Mouse (Mus musculus) embryo, embryonic 9.5 days (tissue): ENCODE measurements around the gene Hmga1.
A peak's percentile ranks its signal among the peaks of the same experiment; 100 is the strongest.

Experiments
- DNase-seq: peaks from one replicate; pipeline ENCODE4 v3.0.0-alpha.2; 2017; ENCODE audit errors: extremely low spot score

The Hmga1 gene

DNA sequence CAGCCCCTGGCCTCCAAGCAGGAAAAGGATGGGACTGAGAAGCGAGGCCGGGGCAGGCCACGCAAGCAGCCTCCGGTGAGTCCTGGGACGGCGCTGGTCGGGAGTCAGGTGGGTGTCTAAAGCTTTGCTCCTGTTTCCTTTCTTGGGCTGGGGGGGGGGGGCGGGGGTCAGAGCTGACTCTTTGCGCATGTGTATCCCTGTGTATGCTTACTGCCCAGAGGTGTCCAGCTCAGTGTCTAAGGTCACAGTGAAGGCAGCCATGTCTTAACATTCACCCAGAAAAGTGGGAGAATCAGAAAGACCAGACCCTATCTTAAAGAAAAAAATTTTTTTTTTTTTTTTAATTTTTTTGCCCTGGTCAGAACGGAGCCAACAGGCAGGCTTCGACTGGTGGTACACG lies 3.3 kb downstream of the Hmga1 start:
- no peak for DNase-seq

DNA sequence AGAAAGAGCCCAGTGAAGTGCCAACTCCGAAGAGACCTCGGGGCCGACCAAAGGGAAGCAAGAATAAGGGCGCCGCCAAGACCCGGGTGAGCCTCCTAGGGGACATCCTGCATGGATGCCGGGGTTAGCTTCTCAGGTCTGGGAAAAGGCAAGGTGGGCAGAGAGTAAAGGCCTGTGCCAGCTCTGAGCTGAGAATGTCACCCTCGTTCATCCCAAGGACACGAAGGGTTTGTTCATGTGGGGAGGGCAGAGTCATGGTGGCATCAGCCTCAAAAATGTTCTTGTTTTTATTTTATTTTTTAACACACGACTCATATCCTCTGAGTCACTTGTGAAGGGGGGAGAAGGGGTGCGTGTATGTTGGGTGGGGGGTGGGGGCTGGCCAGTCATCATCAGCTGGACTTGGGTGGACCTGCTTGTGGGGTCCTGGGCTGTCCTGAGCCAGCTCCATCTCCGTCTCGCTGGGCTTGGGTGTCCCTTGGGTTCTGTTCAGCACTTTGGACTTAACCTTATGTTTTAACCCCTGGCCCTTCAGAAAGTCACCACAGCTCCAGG lies 4.7 kb downstream of the Hmga1 start:
- DNase-seq = no peak

DNA sequence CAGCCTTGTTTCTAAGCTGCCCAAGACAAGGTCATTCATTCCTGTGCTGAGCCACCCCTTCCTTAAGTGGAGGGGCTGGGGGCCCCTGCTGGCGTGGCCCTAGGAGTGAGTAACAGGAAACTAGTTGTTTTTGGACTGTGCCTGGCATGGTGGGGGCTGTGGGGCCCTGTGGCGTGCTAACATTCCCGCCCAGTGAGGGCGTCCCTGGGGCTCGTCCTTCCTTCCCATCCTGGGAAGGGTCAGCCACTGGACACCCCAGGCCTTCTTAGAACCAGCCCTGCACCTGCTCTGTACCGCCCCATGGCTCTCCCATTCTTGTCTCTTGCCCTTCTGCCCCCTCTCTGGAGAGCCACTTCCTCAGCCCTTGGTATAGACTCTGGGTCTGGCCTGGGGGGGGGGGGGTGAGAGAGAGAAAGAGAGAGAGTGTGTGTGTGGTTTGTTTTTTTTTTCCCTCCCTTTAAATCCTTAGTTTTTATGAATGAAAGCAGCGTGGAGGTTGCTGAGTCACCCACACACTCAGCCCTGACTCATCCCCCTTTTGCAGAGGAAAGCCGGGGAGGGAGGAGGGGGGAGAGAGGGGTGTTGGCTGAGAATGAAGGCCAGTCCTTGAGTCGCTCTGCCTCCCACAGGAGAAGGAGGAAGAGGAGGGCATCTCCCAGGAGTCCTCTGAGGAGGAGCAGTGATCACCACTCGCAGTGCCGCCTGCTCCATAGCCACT lies 5.7 kb downstream of the Hmga1 start:
- no peak for DNase-seq

DNA sequence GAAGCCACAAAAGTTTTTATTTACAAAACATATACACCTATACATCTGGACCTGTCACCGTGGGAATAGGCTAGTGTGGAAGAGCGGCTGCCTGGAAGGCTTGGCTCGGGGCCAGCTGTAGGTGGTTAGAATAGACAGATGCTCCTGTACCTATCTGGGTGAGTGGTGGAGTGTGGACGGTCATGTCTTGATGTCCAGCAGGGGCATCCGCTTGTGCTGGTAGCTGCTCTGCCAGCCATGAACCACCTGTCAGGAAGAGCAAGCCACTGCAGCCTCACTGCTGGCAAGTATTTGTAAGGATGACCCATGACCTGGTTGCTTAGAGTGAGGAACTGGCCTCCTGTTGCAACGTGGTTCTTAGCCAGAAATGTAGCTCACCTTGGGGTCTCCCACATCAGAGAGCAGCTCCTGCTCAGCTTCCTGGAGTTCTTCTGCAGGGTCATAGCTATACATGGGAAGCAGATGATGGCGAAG lies 7.5 kb downstream of the Hmga1 start:
- peak; percentile 24 for DNase-seq

DNA sequence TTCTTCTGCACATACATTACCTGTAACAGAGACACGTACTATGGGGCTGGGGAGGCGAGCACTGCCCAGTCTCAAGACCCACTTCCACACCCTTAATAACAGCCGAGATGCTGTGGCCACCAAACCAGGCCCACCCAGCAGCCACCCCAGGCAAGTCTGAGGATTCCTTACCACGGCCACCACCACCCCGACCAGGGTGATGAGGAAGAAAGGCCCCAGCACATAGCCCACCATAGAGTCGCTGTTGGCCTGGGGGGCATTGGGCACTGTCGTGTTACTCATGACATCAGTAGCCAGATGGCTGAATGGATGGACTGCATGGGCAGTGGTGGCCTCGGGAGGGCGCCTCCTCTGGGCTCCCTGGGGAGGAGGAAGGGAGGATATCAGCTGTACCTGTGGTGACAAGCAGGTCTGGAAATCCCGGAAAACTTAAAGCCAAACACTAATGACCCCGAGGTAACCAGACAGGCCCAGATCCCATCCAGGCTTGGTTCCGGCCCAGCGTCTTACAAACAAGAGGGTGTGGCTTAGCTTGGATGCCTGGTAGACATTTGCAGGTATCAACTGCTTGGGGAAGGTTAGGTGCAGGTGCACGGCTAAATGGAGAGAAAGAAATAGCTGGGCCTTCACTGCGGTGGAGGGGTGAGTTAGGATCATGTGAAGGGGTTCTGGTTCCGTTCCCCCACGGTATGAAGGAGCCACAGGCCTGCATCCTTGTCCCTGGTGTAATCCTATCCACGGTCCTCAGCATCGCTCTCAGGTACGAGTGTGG lies 8.3 kb downstream of the Hmga1 start:
- DNase-seq = peak; percentile 68

DNA sequence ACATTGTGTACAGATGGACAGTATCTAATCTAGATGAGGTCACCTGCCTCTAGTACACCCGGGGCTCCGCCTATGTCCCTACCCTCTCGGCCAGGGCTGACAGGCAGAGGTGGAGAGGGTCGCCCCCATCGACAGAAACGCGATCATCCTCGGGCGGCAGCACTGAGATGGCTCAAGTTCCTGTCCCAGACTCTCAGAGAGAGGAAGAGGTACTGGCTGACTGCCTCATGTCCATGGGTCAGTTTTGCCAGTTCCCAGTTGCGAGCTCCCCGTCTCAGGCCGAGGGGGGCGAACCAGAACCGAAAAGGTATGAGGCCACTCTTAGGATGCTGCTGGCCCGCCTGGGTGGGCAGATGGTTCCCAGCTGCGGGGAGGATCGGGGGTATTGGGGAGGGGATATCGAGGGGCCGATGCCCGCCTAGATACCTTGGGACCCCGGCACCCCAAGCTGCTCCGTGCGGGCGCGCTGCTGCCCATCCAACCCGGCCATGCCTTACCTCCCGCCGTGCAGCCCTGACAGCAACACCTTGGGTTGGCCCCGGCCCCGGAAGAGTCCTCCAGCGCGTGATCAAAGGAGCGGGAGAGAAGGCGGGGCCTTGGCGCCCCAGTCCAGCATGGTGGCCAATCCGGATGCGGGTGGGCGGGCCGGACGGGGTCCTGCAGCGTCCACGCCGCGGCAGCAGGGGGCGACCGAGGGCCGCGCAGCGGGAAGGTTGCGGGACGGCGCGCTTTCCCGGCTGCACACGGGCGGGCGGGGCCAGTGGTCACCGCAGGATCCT lies 9.1 kb downstream of the Hmga1 start, which contains the start of gene AI413582:
Gene AI413582, minus strand, starts transcription at position 594 of the 779 bp plus-strand sequence.
- DNase-seq = peak; percentile 99

DNA sequence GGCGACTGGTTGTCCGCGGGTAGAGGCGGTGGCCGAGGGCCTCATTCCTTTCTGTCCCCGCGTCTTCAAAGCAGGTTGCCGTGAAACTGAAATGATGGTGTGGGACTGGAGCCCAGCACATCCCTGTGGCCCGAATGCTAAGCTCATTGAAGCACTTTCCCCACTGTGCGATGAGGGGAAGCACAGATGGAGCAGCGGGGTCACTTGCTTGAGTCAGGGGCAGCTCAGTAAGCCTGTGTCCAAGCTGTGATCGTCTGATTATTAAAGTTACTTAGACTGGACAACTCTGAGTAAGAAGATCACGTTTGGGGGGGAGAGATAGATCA lies 9.6 kb downstream of the Hmga1 start:
- DNase-seq = no peak

DNA sequence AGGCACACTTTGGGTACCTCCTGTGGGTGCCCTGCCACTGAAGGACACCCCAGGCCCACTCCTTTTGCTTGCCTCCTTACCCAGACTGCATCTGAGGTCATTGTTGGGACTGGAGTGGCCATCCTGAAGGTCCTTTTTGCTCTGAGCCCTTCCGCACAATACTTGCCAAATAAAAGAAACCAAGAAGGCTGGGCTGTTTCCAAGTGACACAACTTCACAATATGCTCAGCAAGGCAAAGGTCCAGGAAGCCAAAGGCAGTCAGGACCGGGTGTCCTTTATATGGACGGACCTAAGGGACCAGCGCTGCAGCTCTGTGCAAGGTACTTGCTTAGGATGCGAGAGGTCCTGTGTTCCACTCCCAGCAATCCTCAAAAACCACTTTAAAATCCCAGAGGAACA lies 11.9 kb downstream of the Hmga1 start:
- no peak for DNase-seq

DNA sequence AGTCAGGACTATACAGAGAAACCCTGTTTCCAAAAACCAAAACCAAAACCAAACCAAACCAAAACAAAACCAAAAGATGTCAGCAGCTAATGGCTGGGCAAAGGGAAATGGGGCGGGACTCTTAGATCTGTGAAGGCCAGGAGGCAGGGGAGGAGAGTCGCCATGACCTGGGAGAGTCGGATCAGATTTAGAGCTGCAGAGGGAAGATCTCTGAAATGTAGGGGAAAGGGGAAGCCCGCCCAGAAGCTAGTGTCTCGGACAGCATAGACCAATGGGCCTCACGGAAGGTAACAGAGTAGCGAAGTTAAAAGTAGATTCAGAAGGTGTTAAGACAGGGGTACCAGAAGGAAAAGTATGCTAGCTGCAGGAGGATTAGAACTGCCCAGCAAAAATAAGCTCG lies 15.0 kb downstream of the Hmga1 start:
- DNase-seq = no peak

DNA sequence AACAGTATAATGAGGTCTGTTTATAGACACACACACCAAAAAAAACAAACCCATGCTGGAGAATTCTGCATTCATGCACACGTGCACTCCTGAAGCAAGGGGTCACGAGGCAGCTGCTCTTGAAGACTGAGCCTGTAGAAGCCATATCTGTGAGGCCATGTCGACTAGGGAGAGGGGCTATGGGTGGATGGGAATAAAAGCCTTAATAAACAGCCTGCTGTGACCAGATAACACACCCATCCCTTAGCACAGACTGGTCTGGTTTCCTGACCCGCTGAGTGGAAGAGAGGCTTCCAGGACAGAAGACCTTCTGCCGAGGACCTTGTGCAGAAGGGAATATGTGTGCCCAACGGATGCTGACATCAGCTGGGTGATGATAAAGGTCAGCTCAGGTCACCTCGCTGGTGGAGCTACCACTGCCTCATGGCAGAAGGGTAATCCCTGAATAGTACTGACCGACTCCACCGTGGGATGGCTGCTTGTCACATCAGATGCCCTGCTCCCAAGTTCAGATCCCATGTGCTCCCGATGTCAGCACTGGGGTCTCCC lies 17.5 kb downstream of the Hmga1 start:
- no peak for DNase-seq

DNA sequence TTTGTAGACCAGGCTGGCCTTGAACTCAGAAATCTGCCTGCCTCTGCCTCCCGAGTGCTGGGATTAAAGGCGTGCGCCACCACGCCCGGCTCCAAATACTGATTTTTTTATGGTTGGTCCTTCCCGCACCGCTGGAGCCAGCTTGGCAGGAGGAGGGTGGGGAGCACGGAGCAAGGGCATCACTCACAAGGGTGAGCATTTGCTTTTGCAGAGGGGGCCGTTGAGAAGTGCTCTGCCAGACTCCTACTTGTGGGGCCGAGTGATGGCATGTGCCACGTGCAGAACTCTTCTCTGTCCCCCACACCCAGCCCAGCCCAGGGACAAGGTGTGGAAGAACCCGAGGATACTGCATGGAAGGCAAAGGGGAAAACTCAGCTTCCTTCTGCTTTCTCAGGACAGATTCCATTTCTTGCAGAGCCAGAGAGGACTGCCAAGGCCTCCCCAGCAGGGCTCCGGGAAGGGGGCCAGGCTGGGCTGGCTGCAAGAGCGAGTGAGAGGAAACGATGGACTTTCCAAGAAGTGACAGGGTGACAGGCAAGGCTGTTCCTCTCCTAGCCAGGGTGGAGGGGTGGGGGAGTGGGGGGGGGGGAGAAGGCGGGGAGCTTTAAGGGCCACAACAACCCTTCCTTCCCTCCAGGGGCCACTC lies 18.3 kb downstream of the Hmga1 start:
- no peak for DNase-seq

DNA sequence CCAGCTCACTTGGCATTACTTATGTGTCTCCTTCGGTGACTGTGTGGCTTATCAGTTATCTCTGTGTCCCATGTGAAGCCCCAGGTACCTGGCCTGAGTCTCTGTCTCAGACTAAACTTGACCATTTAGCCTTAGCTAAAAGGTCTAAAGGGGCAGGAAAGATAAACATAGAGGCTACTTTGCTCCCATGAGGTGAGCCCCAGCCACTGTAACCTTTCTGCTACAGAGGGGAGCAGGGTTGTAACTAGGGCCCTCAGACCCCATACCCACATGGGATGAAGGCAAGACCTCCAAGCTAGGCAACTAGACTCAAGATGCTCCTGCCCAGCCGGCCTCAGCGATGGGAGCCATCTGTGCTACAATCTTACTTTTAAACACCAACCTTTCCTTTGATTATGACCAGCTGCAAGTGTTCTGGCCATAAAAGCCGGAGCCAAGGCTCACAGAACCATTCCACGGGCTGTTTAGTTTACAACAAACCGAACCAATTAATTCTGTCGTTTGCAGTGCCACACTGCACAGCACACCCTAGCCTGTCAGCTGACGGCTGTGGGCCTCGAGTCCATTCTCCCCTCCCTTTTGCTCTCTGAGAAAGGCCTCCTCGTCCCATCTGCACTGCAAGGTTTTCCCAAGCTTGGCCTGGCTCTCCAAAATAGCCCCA lies 18.9 kb downstream of the Hmga1 start:
- no peak for DNase-seq

DNA sequence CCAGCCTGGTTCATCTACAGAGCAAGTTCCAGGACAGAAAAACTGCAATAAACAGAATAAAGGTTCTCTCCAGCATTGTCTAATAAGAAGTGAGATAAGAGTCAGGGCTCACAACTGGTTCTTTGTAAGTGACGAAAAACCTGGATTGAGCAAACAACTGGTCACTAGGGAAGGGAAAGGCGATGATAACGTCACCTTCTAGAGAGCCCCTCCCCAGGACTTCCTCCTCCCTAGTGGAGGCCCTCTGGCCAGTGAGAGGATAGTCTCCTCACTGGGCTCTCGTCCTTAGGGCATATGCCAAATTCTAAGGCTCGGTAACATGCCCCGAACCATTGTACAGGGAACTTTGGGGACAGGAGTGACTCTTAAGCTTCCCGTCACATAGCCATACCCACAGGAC lies 19.8 kb downstream of the Hmga1 start:
- DNase-seq = no peak

DNA sequence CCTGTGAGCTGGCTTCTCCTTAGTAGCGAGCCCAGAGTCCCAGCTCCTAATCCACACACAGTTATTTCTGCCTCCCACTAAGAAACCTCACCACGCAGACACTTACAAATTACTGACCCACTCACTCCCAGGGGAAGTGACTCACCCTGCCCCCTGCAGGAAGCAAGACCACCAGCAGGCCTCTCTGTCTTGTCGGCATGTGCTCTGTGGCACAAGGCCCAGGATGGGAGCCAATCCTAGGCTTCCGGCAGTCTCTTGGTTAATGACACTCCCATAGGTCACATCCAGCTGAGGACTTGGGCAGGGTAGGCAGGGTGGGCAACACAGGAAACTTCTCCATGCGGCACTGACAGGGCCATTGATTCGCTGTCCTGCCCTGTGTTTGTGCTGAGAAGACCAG lies 21.2 kb downstream of the Hmga1 start:
- no peak for DNase-seq

DNA sequence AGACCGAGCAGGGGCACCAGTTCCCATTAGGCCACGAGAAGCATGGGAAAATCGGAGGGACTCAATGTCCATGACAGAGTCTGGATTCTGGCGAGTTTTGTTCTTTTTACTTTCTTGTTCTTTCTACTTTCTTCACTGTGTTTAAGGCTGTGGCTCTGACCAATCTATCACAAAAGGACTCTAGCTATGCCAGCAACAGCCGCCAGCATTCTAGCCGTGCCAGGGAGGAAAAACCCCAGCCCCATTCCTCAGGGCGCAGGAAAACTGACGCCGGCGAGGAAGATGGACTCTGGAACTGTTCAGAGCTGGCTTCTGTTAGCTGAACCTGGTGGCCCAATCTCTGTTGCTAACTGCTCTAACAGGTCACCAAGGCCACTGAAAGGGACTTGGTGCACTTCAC lies 22.2 kb downstream of the Hmga1 start:
- no peak for DNase-seq

DNA sequence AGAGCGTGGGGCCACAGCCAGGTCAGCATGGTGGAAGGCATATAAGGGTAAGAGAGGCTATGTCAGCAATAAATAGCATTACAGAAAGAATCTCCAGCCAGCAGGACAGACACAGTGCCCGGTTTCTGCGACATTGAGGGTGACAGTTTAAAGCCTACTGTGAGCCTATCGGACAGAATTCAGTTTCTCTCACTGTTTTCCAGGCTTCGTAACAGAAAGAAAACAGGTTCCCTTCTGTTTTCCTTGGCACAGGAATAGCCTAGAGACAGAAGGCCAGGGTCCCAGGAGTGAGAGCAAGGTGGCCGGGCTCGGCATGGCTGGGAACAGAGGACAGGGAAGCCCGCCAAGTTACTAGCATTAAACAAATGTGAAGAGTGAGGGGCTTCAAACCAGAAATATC lies 23.5 kb downstream of the Hmga1 start:
- no peak for DNase-seq

DNA sequence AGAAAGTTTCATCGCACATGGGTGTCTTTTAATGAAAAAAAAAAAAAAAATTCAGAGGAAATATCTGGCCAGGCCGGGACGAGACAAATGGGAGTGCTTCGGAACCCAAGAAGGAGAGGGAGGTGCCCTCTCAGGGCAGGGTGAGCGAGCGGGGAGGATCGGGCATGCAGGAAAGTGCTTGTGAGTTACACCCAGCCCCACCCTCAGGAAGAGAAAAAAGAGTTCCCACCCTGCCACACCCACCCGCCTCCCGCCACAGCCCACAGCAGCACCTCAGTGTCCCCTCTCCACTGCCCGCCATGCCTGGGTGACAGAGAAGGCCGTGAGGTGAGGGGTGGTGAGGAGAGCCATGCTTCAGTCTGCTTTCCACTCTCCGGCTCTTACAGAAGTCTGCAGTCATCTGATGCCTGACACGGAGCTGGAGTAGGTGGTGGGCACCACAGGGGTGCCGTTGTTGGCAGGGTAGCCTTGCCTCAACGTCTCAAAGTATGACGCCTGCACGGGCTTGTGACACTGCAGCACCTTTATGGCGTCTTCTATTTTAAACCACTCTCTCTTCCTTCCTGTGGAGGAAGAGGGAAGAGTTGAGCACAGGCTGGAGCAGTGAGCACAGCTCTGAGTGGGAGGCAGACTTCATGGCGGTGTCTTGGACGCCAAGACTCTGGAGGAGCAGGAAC lies 24.2 kb downstream of the Hmga1 start:
- no peak for DNase-seq

DNA sequence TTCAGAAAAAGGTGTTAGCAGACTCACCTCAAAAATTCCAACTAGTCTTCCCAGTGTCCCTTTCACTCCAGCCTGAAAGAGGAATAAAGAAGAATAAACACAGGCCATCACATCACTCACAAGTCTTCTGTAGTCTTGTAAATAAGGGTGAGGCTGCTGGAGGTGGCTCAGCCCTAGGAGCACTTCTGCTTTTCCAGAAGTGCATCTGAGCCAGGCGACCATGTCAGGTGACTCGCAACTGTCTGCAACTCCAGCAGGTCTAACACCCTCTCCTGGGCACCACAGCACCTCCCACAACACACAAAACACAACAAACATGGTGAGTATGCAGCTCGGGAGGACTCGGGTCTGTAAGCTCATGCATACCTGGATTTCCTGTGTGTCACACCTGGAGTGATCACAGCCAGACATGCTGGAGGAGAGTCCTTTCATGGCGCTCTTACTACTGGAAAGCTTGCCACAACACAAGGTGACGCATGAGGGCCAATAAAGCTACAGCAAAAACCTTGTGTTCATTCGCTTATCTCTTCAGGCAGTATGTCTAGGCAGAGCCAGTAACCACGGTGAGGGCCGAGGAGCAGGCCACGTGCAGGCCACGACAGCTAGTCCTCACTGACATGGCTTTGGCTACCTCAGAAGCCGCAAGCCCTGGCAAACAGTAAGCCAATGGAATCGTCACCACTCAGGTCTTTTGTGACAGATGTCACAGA lies 27.0 kb downstream of the Hmga1 start:
- DNase-seq = no peak

DNA sequence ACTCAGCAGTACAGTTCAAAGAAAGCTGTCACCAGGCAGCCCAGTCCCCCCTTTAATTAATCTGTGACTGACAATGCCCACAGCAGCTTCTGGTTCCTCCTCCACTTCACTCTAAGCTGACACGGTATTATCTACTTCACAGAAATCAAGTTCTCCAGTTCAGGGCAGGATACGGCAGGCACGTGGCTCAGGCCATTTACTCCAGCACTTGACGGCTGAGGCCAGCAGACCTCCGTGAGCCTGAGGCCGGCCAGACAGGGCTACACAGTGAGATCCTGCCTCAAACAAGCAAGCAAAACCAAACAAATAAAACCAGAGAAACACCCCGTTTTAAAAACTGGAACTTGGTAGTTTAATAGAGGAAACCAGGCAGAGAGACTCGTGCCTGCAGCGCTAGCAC lies 30.4 kb downstream of the Hmga1 start:
- DNase-seq = no peak

DNA sequence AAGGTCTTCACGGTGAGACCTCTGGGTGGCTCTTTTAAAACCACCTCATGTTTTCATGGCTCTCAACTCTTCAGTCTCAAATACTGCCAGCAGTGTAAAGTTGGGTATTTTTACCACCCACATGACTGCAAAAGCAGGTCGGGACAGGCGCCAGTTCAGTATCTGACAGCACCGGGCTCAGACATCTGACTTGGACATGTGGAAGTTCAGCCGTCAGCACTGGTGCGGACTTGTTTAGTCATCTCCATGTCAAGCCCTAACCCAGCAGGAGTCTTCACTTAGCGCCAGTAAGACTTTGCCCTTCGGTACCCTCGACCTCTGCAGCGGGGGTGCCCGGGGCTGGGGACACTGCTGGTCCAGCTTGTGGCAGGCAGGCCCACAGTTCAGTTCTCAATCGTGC lies 31.0 kb downstream of the Hmga1 start:
- DNase-seq = no peak
